Mouse (Mus musculus): Measurements from ENCODE around the gene Pom121l2. TPM values are rescaled to one million over a fixed set of nuclear protein-coding genes. Genes with fewer than 3 reads are reported as not detected.
A peak's percentile ranks its signal among the peaks of the same experiment; 100 is the strongest.

Gene Pom121l2
- polyA plus RNA-seq, 1 experiment from 2014 or later: not detected

DNA sequence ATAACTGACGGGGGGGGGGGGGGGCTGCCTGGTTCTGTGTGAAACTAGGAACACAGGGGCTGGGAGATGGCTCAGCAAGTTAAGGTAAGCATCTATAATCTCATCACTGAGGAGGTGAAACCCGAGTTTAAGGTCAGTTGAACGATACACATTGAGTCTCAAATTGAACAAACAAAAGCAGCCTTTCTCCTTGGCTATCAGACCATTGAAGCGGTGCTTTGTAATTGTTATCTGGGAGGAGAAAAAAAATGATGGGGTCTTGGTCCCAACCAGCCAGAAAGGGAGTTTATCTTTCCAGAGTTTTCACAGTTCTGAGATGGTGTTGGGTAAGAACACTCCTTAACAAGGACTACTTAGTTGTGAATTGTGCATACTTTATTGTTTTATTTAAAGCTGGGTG is 16.8 kb downstream of the Pom121l2 start:
- no peak for ATAC-seq
- WGBS: 7% methylated on average over 4 of the region's 4 CpGs
- Histone ChIP-seq H3K4me1 (replicated peaks; ENCODE audit: control insufficient read depth, insufficient read depth, low read length) (peaks cover 12% of the 10 kb centered on the region), H3K9ac (replicated peaks; ENCODE audit: low read depth, low read length) (no peak overlapping the region), H3K4me2 (ENCODE audit: low read length) (no peak overlapping the region), H3K27ac (ENCODE audit: low read length) (no peak overlapping the region), H3K9me3 (ENCODE audit: control insufficient read depth, low read length) (no peaks in the 10 kb centered on the region; the same call in 1 of the 2 replicates), H3K36me3 (ENCODE audit: control insufficient read depth, insufficient read depth) (no peaks in the 10 kb centered on the region), H3K27me3 (replicated peaks; ENCODE audit: control insufficient read depth, insufficient read depth, low read length) (peaks cover 74% of the 10 kb centered on the region), H3K4me3 (replicated peaks; ENCODE audit: low read length) (no peak overlapping the region)

DNA sequence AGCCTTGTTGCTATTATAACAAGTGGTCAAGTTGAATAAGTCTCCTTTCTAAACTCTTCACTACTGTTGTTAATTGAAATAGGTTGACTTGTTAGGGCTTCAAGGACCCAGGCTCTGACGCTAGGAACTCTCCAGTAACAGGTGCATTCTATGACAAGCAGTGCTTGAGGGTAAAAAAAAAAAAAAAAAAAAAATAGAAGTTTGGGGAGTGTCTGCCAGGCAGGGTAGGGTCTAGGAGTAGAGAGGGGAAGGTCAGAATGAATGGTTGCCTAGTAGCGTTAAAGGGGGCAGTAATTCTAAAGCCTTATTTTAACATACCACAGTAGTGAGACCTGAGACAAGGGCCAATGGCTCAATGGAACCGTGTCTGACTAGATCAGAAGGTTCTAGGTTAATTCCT is 17.4 kb downstream of the Pom121l2 start:
- Histone ChIP-seq H3K27ac (ENCODE audit: low read length) (no peak overlapping the region), H3K4me3 (replicated peaks; ENCODE audit: low read length) (no peak overlapping the region), H3K4me2 (ENCODE audit: low read length) (no peak overlapping the region), H3K27me3 (replicated peaks; ENCODE audit: control insufficient read depth, insufficient read depth, low read length) (peaks cover 80% of the 10 kb centered on the region), H3K4me1 (replicated peaks; ENCODE audit: control insufficient read depth, insufficient read depth, low read length) (peaks cover 12% of the 10 kb centered on the region), H3K36me3 (ENCODE audit: control insufficient read depth, insufficient read depth) (no peaks in the 10 kb centered on the region), H3K9ac (replicated peaks; ENCODE audit: low read depth, low read length) (no peak overlapping the region), H3K9me3 (ENCODE audit: control insufficient read depth, low read length) (no peaks in the 10 kb centered on the region; the same call in 1 of the 2 replicates)
- 19% methylated on average over 3 of the region's 3 CpGs for WGBS
- ATAC-seq: no peak

DNA sequence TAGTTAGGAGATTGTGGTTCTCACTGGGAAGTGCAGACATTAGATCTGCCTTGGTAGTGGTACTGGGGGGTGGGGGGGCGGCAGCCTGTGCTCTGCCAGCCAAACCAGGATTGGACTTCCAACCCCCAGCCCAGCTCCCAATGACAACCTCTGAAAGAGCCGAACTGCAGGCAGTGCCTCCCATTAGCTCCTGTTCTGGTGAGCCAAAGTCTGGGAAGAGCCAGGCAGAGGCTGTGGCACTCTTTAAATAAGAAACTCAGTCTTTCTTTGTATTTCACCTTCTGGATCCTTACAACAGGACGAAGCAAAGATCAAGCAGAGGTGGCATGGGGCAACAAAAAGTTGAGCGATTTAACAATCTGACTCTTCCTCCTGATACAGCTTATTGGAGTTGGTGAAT is 18.2 kb downstream of the Pom121l2 start:
- peaks cover 12% of the 10 kb centered on the region for H3K4me1 ChIP-seq (replicated peaks; ENCODE audit: control insufficient read depth, insufficient read depth, low read length)
- no peaks in the 10 kb centered on the region for H3K36me3 ChIP-seq (ENCODE audit: control insufficient read depth, insufficient read depth)
- no peak overlapping the region for H3K4me2 ChIP-seq (ENCODE audit: low read length)
- no peak for ATAC-seq
- H3K9ac ChIP-seq (replicated peaks; ENCODE audit: low read depth, low read length): no peak overlapping the region
- no peak overlapping the region for H3K4me3 ChIP-seq (replicated peaks; ENCODE audit: low read length)
- no peaks in the 10 kb centered on the region; the same call in 1 of the 2 replicates for H3K9me3 ChIP-seq (ENCODE audit: control insufficient read depth, low read length)
- no peak overlapping the region for H3K27ac ChIP-seq (ENCODE audit: low read length)
- WGBS: 34% methylated on average over 4 of the region's 4 CpGs
- H3K27me3 ChIP-seq (replicated peaks; ENCODE audit: control insufficient read depth, insufficient read depth, low read length): peaks cover 83% of the 10 kb centered on the region

DNA sequence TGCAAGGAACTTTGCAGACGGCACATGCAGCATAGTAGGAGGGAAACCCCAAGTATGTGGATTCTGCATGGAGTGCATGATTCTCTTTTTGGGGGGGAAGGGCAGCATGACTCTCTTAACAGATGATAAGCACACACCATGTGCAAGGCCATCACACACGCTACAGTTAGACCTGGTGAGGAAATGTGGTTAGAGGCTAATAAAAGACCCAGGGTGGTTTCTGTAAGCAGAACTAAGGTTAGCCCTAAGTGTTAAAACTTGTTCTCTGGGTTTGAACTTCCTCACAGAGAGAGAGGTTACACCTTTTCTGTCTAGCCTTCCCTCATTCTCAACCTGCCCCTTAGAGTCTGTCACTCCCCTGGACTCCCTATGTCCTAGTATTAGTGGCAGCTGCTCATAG is 20.4 kb downstream of the Pom121l2 start:
- no peak for ATAC-seq

DNA sequence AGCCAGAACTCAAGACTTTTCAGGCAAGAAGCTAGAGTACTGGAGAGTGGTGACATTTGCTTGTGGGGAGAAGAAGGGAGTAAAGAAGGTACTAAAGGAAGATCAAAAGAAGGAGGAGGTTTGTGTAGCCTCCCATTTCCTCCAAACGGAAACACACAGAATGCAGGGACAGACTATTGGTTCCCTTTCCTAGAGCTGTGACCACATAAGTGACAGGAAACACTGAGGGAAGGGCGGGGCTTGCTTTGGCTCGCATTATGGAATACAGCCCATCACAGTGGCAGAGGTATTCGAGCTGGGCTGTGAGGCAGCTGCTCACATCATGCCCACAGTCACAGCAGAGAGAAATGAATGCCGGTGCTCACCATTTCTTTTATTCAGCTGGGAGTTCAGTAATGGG is 20.8 kb downstream of the Pom121l2 start:
- no peak for ATAC-seq
- WGBS: 25% methylated on average over 5 of the region's 5 CpGs
- H3K4me1 ChIP-seq (replicated peaks; ENCODE audit: control insufficient read depth, insufficient read depth, low read length): peaks cover 18% of the 10 kb centered on the region

More for the DNA sequence above, 20.4 kb downstream of the Pom121l2 start:
- Histone ChIP-seq H3K27me3 (replicated peaks; ENCODE audit: control insufficient read depth, insufficient read depth, low read length) (peaks cover 84% of the 10 kb centered on the region), H3K9me3 (ENCODE audit: control insufficient read depth, low read length) (no peaks in the 10 kb centered on the region; the same call in 1 of the 2 replicates), H3K4me1 (replicated peaks; ENCODE audit: control insufficient read depth, insufficient read depth, low read length) (peaks cover 13% of the 10 kb centered on the region), H3K4me3 (replicated peaks; ENCODE audit: low read length) (no peak overlapping the region), H3K36me3 (ENCODE audit: control insufficient read depth, insufficient read depth) (no peaks in the 10 kb centered on the region), H3K27ac (ENCODE audit: low read length) (no peak overlapping the region), H3K9ac (replicated peaks; ENCODE audit: low read depth, low read length) (no peak overlapping the region), H3K4me2 (ENCODE audit: low read length) (no peak overlapping the region)
- WGBS: 56% methylated on average over 2 of the region's 2 CpGs

DNA sequence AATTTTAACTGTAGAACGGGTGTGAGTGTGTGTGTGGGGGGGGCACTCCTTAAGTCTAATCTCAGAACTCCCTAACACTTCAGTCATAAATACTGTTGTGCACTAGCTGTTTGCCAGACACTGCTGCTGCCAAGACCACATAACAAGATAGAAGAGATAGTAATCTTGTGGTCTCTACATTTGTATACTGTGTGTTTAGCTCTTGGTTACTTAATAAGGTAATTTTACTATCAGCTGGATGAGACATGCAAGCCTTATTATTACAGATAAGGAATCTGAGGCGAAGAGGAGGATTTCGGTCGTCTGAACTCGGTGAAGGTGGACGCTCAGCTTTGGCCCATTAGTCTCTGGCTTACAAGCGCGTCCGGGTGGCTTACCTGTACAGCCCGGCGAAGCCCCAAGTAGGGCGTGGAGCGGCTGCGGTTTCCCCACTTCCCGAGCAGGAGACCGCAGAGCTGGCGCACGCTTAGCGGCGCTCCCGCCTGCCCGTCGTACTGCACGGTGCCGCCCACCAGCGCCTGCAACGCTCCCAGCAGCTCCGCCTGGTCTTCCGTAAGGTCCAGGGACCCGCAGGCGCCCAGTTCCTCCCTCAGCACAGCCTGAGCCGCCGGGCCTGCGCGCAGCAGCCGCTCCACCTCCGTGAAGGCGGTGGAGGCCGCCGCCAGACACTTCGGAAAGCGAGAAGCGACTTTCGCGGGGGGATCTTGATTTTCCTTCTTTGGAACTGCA is 24.8 kb downstream of the Pom121l2 start:
- WGBS: under 1% methylated on average over 45 of the region's 45 CpGs
- Histone ChIP-seq H3K4me1 (replicated peaks; ENCODE audit: control insufficient read depth, insufficient read depth, low read length) (peaks cover 16% of the 10 kb centered on the region), H3K4me3 (replicated peaks; ENCODE audit: low read length) (peak overlapping the region; percentile 49), H3K27ac (ENCODE audit: low read length) (no peak overlapping the region), H3K27me3 (replicated peaks; ENCODE audit: control insufficient read depth, insufficient read depth, low read length) (peaks cover 85% of the 10 kb centered on the region), H3K9me3 (ENCODE audit: control insufficient read depth, low read length) (no peaks in the 10 kb centered on the region), H3K4me2 (ENCODE audit: low read length) (peak overlapping the region; percentile 85), H3K9ac (replicated peaks; ENCODE audit: low read depth, low read length) (peak overlapping the region; percentile 47), H3K36me3 (ENCODE audit: control insufficient read depth, insufficient read depth) (no peaks in the 10 kb centered on the region)
- peak; percentile 86 for ATAC-seq

More for the DNA sequence above, 20.8 kb downstream of the Pom121l2 start:
- Histone ChIP-seq H3K4me3 (replicated peaks; ENCODE audit: low read length) (no peak overlapping the region), H3K27me3 (replicated peaks; ENCODE audit: control insufficient read depth, insufficient read depth, low read length) (peaks cover 85% of the 10 kb centered on the region), H3K36me3 (ENCODE audit: control insufficient read depth, insufficient read depth) (no peaks in the 10 kb centered on the region), H3K9me3 (ENCODE audit: control insufficient read depth, low read length) (no peaks in the 10 kb centered on the region), H3K4me2 (ENCODE audit: low read length) (no peak overlapping the region), H3K27ac (ENCODE audit: low read length) (no peak overlapping the region), H3K9ac (replicated peaks; ENCODE audit: low read depth, low read length) (no peak overlapping the region)

DNA sequence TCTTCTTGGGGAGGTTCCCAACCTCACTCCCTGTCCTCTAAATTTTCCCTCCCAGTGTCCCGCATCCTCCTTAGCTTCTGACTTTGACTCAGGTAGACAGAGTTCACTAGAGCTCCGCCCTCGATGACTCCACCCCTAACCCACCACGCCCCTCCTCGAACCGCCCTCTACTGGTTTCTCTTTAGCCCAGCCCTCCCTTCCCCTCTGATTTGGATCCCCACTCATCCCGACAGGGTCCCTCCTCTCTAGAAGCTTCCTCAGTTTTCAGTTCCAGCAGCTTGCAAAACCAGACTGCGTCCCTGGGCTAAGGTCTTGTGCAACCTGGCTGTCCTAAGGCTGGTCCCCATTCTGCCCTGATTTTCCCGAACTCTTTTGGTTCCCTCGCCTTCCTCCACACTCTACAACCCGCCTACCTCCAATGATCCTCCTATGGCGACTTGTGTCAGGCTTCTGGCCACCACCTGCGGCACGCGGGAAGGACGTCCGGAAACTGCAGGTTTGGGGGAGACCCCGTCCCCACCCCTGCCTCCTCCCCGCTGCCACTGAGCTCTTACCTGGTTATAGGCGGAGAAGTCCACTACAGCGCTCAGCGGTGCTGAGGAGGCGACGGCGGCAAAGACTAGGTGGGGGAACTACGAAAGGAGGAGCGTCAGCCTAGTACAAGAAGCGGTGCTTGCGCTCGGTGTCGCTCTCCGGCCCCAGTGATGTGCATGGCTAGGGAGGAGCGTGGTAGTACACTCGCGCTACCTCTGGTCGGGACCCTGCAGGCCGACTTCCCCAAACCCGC is 25.5 kb downstream of the Pom121l2 start:
- no peak overlapping the region; the same call in 1 of the 2 replicates for H3K9ac ChIP-seq (replicated peaks; ENCODE audit: low read depth, low read length)
- 1% methylated on average over 38 of the region's 38 CpGs for WGBS
- no peaks in the 10 kb centered on the region for H3K9me3 ChIP-seq (ENCODE audit: control insufficient read depth, low read length)

DNA sequence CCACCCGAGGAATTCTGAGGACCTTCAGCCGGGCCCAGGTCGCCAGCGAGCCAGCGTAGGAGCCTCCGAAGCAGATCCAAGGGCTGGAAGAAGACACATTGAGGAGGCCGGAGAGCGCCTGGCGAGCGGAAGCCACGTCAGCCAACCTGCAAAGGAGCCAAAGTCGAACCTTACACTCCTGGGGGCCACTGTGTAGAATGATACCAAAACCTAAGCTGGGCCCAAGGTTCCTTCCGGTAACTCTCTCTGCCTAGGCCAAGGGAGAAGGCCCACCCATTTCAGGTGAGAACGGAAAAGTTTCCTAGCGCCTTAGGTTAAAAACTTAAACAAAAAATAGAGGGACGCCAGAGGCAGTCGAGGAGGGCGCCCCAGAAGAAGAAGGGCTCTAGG is 26.1 kb downstream of the Pom121l2 start:
- ATAC-seq: no peak
- Histone ChIP-seq H3K4me3 (replicated peaks; ENCODE audit: low read length) (peak overlapping the region; percentile 49), H3K4me1 (replicated peaks; ENCODE audit: control insufficient read depth, insufficient read depth, low read length) (peaks cover 16% of the 10 kb centered on the region), H3K27ac (ENCODE audit: low read length) (no peak overlapping the region), H3K4me2 (ENCODE audit: low read length) (peak overlapping the region; percentile 85), H3K27me3 (replicated peaks; ENCODE audit: control insufficient read depth, insufficient read depth, low read length) (peaks cover 80% of the 10 kb centered on the region), H3K36me3 (ENCODE audit: control insufficient read depth, insufficient read depth) (no peaks in the 10 kb centered on the region), H3K9ac (replicated peaks; ENCODE audit: low read depth, low read length) (no peak overlapping the region), H3K9me3 (ENCODE audit: control insufficient read depth, low read length) (no peaks in the 10 kb centered on the region)
- WGBS: 3% methylated on average over 18 of the region's 18 CpGs

More for the DNA sequence above, 25.5 kb downstream of the Pom121l2 start:
- H3K4me3 ChIP-seq (replicated peaks; ENCODE audit: low read length): peak overlapping the region; percentile 49
- peak overlapping the region; percentile 85 for H3K4me2 ChIP-seq (ENCODE audit: low read length)
- H3K27ac ChIP-seq (ENCODE audit: low read length): no peak overlapping the region
- peak; percentile 81 for ATAC-seq
- H3K4me1 ChIP-seq (replicated peaks; ENCODE audit: control insufficient read depth, insufficient read depth, low read length): peaks cover 16% of the 10 kb centered on the region
- H3K27me3 ChIP-seq (replicated peaks; ENCODE audit: control insufficient read depth, insufficient read depth, low read length): peaks cover 83% of the 10 kb centered on the region
- no peaks in the 10 kb centered on the region for H3K36me3 ChIP-seq (ENCODE audit: control insufficient read depth, insufficient read depth)

DNA sequence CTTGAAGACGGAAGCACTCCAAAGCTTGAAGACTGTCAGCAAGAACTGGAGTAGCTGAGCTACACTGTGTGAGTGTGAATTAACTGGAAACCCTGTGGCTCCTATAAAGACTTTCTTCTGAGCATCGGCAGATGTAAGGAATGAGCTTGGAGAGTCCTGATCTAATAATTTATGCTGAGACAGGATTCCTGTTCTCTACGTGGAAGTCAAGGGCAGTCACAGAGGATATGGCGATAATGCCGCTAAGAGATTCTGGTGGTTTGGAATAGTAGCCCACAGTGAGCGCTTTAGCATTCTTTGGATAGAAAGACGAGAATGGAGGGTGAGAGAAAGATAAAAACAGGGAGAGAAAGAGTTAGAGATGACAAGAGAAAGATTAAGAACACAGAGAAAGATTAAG is 26.9 kb downstream of the Pom121l2 start:
- Histone ChIP-seq H3K36me3 (ENCODE audit: control insufficient read depth, insufficient read depth) (no peaks in the 10 kb centered on the region), H3K27ac (ENCODE audit: low read length) (no peak overlapping the region), H3K4me3 (replicated peaks; ENCODE audit: low read length) (no peak overlapping the region), H3K9me3 (ENCODE audit: control insufficient read depth, low read length) (no peaks in the 10 kb centered on the region), H3K27me3 (replicated peaks; ENCODE audit: control insufficient read depth, insufficient read depth, low read length) (peaks cover 80% of the 10 kb centered on the region), H3K9ac (replicated peaks; ENCODE audit: low read depth, low read length) (no peak overlapping the region), H3K4me2 (ENCODE audit: low read length) (no peak overlapping the region), H3K4me1 (replicated peaks; ENCODE audit: control insufficient read depth, insufficient read depth, low read length) (peaks cover 16% of the 10 kb centered on the region)
- 54% methylated on average over 7 of the region's 7 CpGs for WGBS
- no peak for ATAC-seq

Data from forebrain, embryonic 16.5 days (tissue).